Mouse (Mus musculus) urinary bladder, postnatal 36 days (tissue): ENCODE results near the gene Sipa1l2.

ENCODE experiments used
- DNase-seq, 2 experiments: peaks; one replicate each; pipeline ENCODE4 v3.0.0; 2022; ENCODE audit warnings: low spot score in 2 of 2, mixed read lengths in 1 of 2

Sipa1l2 gene

GRCm38 (mm10) chr8:125580426-125580825, 10.8 kb upstream of the Sipa1l2 start:
- DNase-seq: no peak

GRCm38 (mm10) chr8:125576127-125576526, 6.5 kb upstream of the Sipa1l2 start:
- no peak for DNase-seq

GRCm38 (mm10) chr8:125574280-125574679, 4.7 kb upstream of the Sipa1l2 start:
- no peak for DNase-seq

- DNase-seq: peak in 1 of 2 experiments; percentile 39
Observed at GRCm38 (mm10) chr8:125572246-125572645, 2.6 kb upstream of the Sipa1l2 start.

- no peak for DNase-seq
Observed at GRCm38 (mm10) chr8:125570835-125571465, 1.3 kb upstream of the Sipa1l2 start.

- DNase-seq: no peak
Observed at GRCm38 (mm10) chr8:125570389-125570788, 781 bp upstream of the Sipa1l2 start.

GRCm38 (mm10) chr8:125568851-125569532, 616 bp downstream of the Sipa1l2 start:
- DNase-seq: peak; percentile 37 to 38

- no peak for DNase-seq
Observed at GRCm38 (mm10) chr8:125568421-125568850, 1.2 kb downstream of the Sipa1l2 start.

- no peak for DNase-seq
Observed at GRCm38 (mm10) chr8:125567569-125567968, 2.0 kb downstream of the Sipa1l2 start.

GRCm38 (mm10) chr8:125562878-125563277, 6.7 kb downstream of the Sipa1l2 start:
- no peak for DNase-seq

GRCm38 (mm10) chr8:125560825-125561490, 8.7 kb downstream of the Sipa1l2 start:
- DNase-seq: no peak

- no peak for DNase-seq
Observed at GRCm38 (mm10) chr8:125559066-125559653, 10.4 kb downstream of the Sipa1l2 start.

- peak; percentile 69 to 90 for DNase-seq
Observed at GRCm38 (mm10) chr8:125558109-125559065, 11.2 kb downstream of the Sipa1l2 start.

GRCm38 (mm10) chr8:125557391-125558108, 12.1 kb downstream of the Sipa1l2 start:
- no peak for DNase-seq

- no peak for DNase-seq
Observed at GRCm38 (mm10) chr8:125556706-125557105, 12.9 kb downstream of the Sipa1l2 start.

GRCm38 (mm10) chr8:125550567-125550966, 19.0 kb downstream of the Sipa1l2 start:
- no peak for DNase-seq

GRCm38 (mm10) chr8:125547296-125547695, 22.3 kb downstream of the Sipa1l2 start:
- DNase-seq: no peak

GRCm38 (mm10) chr8:125545866-125546265, 23.7 kb downstream of the Sipa1l2 start:
- no peak for DNase-seq

- DNase-seq: no peak
Observed at GRCm38 (mm10) chr8:125542893-125543613, 26.6 kb downstream of the Sipa1l2 start.
